ENCODE assay signal across 17 mouse cellular contexts in genomic region chrX:52929779-52930178, GRCm38 (mm10). TPM values are rescaled to one million over a fixed set of nuclear protein-coding genes. Genes with fewer than 3 reads are reported as not detected.
DNase-seq lines count a peak whose midpoint lies in the region.
"Had no signal": no experiment of that assay in that cellular context is flagged by ENCODE, and none has a peak within 500 bp of the region (broad histone marks: within the 10 kb centered on the region; RNA-seq: fewer than 3 reads in every experiment).

No protein-coding gene starts in this region.

- H3K4me3 ChIP-seq in forebrain, embryonic 10.5 days: no peak overlapping the region
- H3K4me3 ChIP-seq: embryonic facial prominence, embryonic 10.5 days; embryonic facial prominence, embryonic 12.5 days; forebrain, embryonic 12.5 days had no signal

- WGBS in forebrain, embryonic 10.5 days: 91% methylated on average over 3 of the region's 3 CpGs

- H3K9me3 ChIP-seq in forebrain, embryonic 10.5 days: no peaks in the 10 kb centered on the region
- H3K9me3 ChIP-seq: embryonic facial prominence, embryonic 10.5 days; embryonic facial prominence, embryonic 12.5 days; forebrain, embryonic 12.5 days; G1E had no signal

- DNase-seq in A20 (ENCODE audit: low read depth, low spot score): peak; percentile 26
- peak; percentile 12 for DNase-seq in induced T-regulatory cell, adult 2 months (ENCODE audit: low read depth)
- peak; percentile 30 for DNase-seq in splenic B cell, adult 2 months (ENCODE audit: low read depth, low spot score)
- no peak for DNase-seq in forebrain, embryonic 10.5 days (ENCODE audit: extremely low spot score, low spot score)
- DNase-seq in layer of hippocampus, postnatal 14 days (ENCODE audit: low spot score in 2 of 2): no peak
- DNase-seq: adrenal gland, adult 8-10 months; adrenal gland, postnatal 14 days; adrenal gland, postnatal 36 days; cerebellum, adult 11-12 months; cerebellum, adult 2 months; cerebellum, adult 9-10 months; cerebellum, postnatal 10 days; cerebellum, postnatal 25 days had no signal

- no peaks in the 10 kb centered on the region for H3K27me3 ChIP-seq in splenic B cell, adult 2 months (ENCODE audit: control insufficient read depth, insufficient read depth, low read length, poor library complexity, severe bottlenecking)
- no peaks in the 10 kb centered on the region for H3K27me3 ChIP-seq in forebrain, embryonic 10.5 days (ENCODE audit: poor library complexity, severe bottlenecking)
- H3K27me3 ChIP-seq: embryonic facial prominence, embryonic 12.5 days; forebrain, embryonic 12.5 days had no signal

- peaks cover 8% of the 10 kb centered on the region; the same call in 1 of the 2 replicates for H3K4me1 ChIP-seq in forebrain, embryonic 10.5 days
- H3K4me1 ChIP-seq: embryonic facial prominence, embryonic 10.5 days; embryonic facial prominence, embryonic 12.5 days; forebrain, embryonic 12.5 days had no signal

- H3K27ac ChIP-seq in forebrain, embryonic 10.5 days: no peak overlapping the region
- H3K27ac ChIP-seq: embryonic facial prominence, embryonic 10.5 days; embryonic facial prominence, embryonic 12.5 days; forebrain, embryonic 12.5 days had no signal

- no peaks in the 10 kb centered on the region for H3K36me3 ChIP-seq in splenic B cell, adult 2 months (ENCODE audit: control insufficient read depth, insufficient read depth, low read length, poor library complexity, severe bottlenecking)
- H3K36me3 ChIP-seq in forebrain, embryonic 10.5 days (replicated peaks): peaks cover 31% of the 10 kb centered on the region
- H3K36me3 ChIP-seq: embryonic facial prominence, embryonic 12.5 days; forebrain, embryonic 12.5 days had no signal

RNA-seq across cellular contexts. Expression of gene Phf6, which starts 17.7 kb away (rescaled TPM):
- 104 and 108 TPM in 2 replicates for polyA plus RNA-seq in forebrain, embryonic 10.5 days (2016; fragmentation: Nextera tagmentation; extraction: Ambion mirVana)
- 10 to 100 TPM; 18.8 to 21.8 TPM for total RNA-seq in layer of hippocampus, postnatal 14 days (2021)

RNA-seq across cellular contexts. Expression of gene Hprt, which starts 58.2 kb away (rescaled TPM):
- 119 and 122 TPM in 2 replicates for polyA plus RNA-seq in forebrain, embryonic 10.5 days (2016; fragmentation: Nextera tagmentation; extraction: Ambion mirVana)
- 100 to 1,000 TPM; 112 to 134 TPM for total RNA-seq in layer of hippocampus, postnatal 14 days (2021)

Comparison
In these comparisons a context has a peak if more than half of its experiments do, and no peak if none do; other contexts are left out.
1. DNase-seq: peak in A20 (single experiment), induced T-regulatory cell, adult 2 months (single experiment) and splenic B cell, adult 2 months (single experiment); none in forebrain, embryonic 10.5 days (single experiment) and layer of hippocampus, postnatal 14 days (0 of 2).